Mouse (Mus musculus) activated CD4-positive, CD25-positive, alpha-beta regulatory T cell (primary cell): ENCODE results near the gene Atoh7. TPM values are rescaled to one million over a fixed set of nuclear protein-coding genes. Genes with fewer than 3 reads are reported as not detected.

Experiments
- polyA plus RNA-seq, 2 experiments: library from polyadenylated mRNA; unstranded; fragments of 100-300 nt; shearing (Covaris generic); gene quantifications; one replicate each; pipeline ENCODE4 v1.2.1; 2017

The Atoh7 gene
- polyA plus RNA-seq: not detected

GRCm38 (mm10) chr10:63099521-63099920 is at the start of gene Atoh7:
Gene Atoh7, plus strand, starts transcription at chr10:63099651.

GRCm38 (mm10) chr10:63059862-63060261 is 39.6 kb upstream of the Atoh7 start, which contains the start of gene Pbld1:
Gene Pbld1, plus strand, starts transcription at chr10:63060162.

Other genes with a start within 250 kb of the Atoh7 start
- gene Tet1, start 190.7 kb upstream of the Atoh7 start, polyA plus RNA-seq: 10 to 100 TPM in 1 of 2 experiments, 1 to 10 TPM in 1; 9.0 to 11.9 TPM
- 10 to 100 TPM; 17.4 to 17.6 TPM for gene Slc25a16, start 179.0 kb upstream of the Atoh7 start, polyA plus RNA-seq
- gene Dna2, start 152.6 kb upstream of the Atoh7 start, polyA plus RNA-seq: 1 to 10 TPM; 4.6 to 5.9 TPM
- 10 to 100 TPM; 48.6 to 50.2 TPM for gene Rufy2, start 119.4 kb upstream of the Atoh7 start, polyA plus RNA-seq
- gene Hnrnph3, start 75.4 kb upstream of the Atoh7 start, polyA plus RNA-seq: 10 to 100 TPM; 58.3 to 63.2 TPM
- gene Pbld2, start 75.3 kb upstream of the Atoh7 start, polyA plus RNA-seq: under 1 TPM; 0.27 to 0.62 TPM
- under 1 TPM; 0.10 to 0.49 TPM for gene Pbld1, start 39.5 kb upstream of the Atoh7 start, polyA plus RNA-seq
- gene Mypn, start 104.3 kb downstream of the Atoh7 start, polyA plus RNA-seq: under 1 TPM in 1 of 2 experiments, not detected in 1; 0.60 TPM
- 100 to 1,000 TPM; 115 to 152 TPM for gene Herc4, start 144.2 kb downstream of the Atoh7 start, polyA plus RNA-seq